Mouse (Mus musculus): ENCODE results near the gene Slc25a54.
A peak's percentile ranks its signal among the peaks of the same experiment; 100 is the strongest.

Gene Slc25a54

DNA sequence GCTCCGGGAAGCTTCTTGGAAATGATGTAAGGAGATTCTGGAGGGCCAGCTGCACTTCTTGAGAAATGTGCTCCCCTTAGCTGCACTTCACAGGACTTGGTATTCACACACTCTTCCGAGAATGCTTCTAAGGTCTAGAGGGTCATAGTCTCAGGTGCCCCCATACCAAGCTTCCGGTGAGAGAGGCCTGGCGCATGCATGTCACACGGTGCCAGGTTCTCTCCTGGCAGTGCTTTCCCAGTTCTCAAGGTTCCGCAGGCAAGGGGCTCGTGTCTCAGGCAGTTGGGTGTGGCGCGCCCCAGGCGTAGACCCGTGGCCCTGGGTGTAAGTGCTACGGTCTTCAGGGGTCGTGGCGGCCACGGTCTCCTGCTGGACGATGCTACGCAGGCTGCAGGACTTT, at the start of gene Slc25a54:
Gene Slc25a54 (plus strand): TSS at position 301 of the 400 bp plus-strand sequence.
- DNase-seq: no peak

- DNase-seq: no peak
Observed at GRCm38 (mm10) chr3:109030817-109031216, 49.5 kb upstream of the Slc25a54 start.

DNA sequence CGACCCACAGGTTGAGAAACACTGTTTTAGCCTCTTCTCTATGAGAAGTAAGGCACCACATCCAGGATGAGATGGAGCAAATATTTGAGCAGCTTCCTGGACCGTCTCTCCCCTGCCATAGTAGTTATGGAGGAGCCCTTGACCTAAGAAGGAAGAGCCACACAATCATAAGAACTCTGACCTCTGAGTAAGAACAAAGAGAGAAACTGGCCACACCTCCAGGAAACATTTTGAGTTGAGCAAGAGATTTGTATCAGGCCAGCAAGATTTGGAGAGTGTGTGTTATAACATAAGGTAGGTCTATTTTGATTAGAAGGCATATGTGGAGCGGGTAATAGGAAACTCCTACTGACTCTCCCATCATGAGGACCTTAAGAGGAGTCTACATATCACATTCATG, 48.6 kb upstream of the Slc25a54 start:
- no peak for DNase-seq

DNA sequence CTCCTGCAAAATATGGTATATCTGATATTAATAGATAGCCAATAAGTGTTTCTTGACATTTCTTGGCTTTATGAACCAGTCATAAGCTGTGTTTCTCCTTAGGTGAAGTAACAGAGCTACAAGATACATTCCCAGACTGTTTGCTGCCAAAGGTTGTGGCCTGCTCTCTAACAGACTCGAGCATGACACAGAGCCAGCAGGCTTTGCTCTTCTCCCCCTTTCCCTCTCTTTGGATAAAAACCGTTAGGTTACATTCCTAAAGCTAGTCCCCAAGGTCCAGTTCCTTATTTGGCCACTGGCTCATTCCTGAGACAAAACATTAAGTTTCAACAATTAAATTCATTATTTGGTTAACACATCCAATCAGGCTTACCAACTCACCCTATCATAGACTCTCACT, 48.0 kb upstream of the Slc25a54 start:
- no peak for DNase-seq

GRCm38 (mm10) chr3:109034411-109034810, 45.9 kb upstream of the Slc25a54 start:
- DNase-seq: no peak

DNA sequence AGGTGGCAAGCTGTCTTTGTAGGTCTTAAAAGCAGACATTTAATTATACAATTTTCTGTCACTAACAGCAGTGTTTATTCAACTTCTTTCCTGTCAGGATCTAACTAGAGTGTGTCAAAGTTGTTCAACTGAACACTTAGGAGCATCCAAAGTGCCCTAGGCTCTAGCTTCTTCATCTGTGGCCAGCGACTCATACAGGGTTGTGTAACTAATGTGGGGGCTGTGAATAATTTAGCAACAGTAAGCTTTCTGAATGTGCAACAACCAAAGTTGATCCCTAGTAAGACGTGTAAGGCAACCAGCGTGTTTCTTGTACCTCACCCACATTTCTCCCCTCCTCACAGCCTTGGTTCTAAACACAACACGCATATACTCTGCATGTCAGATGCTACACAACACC, 39.4 kb upstream of the Slc25a54 start:
- no peak for DNase-seq

DNA sequence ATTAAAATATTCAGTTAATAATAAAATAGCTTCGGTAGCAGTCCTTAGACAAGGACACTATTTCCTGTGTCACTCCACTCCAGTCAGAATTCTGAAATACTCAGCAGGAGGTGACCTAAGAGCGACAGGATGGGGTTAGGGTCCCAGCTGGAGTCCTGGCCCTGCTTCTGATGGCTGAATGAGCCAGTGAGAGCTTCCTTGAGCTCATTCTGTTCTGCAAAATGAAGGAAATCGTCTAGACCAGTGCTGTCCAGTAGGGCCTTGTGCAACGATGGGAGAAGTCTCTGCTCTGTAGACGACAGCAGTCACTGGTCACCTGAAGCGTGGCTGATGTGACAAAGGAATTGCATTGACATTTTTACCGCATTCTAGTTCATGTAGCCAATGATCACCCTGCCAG, 36.9 kb upstream of the Slc25a54 start:
- no peak for DNase-seq

DNA sequence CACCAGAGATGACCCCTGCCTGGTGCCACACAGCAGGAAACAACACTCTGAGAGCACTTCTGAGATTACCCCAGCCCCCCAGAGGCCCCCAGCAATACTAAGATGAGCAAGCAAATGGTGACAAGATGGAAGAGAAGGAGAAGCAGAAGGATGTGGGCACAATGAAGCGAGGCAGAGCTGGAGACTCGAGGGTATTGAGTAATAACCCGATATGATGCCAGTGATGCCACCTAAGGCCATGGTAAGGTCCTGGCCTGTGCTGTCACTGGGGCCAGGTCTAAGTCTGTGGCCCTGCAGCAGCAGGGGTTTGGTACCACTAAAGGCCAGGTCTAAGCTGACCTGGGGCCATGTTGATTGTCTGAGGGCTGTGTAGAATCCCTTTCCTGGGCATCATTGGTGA, 33.8 kb upstream of the Slc25a54 start:
- no peak for DNase-seq

GRCm38 (mm10) chr3:109047707-109048283, 32.5 kb upstream of the Slc25a54 start:
- DNase-seq: no peak

- no peak for DNase-seq
Observed at GRCm38 (mm10) chr3:109051056-109051945, 29.0 kb upstream of the Slc25a54 start.

DNA sequence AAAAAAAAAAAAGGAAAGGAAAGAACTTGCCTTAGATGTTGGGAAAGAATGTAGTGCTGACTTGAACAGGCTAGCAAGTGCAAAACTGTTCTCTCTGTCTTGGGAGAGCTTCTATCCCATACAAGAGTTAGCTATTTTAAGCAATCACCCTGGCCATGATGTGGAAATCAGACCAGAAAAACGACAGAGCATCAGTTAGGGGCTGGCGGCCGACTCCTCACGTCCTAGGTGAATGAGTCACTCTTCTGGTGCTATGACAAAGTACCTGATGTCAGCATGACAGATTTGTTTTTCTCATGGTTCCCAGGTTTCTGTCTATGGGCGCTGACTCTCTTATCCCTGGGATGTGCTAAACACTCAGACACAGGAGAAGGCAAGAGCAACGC, 28.3 kb upstream of the Slc25a54 start:
- DNase-seq: no peak

DNA sequence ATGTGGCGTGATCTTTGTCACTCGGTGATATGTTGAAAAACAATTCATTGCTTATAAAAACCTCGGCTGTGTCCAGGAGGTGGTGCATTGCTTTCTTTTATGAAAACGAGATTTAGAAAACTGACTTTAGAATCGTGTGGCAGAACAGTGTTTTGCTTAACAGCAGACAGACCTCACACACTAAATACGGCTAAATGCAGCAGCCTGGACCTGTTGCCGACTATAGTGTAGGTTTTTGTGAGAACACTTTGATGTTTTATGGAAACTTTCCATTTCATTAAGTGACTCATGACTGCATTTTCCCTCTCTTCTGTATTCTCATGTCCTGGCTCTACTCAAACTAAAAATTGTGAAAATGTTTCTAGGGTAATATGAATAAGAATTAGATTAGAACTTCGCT, 20.4 kb upstream of the Slc25a54 start:
- no peak for DNase-seq

DNA sequence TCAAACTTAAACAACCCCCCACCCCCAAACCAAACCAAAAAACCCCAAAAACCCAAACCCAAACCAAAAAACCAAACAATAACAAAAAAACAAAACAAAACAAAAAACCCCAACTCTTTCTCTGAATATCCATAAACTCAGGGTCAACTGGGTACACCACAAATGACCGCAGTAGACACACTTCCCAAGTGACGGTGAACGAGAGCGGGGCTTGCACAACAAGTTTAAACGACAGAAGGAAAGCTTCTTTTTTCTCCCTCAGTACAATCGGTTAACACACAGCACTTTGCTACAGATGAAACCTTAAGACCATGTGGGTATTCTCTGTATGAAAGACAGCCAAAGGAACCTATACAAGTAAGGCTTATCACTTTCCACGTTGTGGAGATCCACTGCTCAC, 17.9 kb upstream of the Slc25a54 start:
- DNase-seq: no peak

DNA sequence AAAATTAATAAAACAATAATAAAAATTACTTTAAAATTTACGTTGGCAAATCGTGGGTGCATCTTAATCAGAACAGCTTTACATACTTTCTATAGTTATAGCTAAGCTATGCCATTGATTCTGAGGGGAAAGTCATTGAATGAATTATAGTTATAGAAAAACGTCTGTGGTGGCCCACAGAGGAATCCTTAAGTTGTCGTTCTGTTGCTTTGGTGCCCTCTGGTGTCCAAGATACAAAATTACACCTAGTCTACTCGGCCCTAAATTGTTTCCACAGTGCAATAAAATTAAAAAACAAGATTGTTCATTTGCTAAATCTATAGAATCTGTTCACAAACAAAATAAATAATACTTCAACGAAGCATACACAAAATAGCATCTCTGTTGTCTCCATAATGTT, 17.3 kb upstream of the Slc25a54 start:
- peak; percentile 56 for DNase-seq

DNA sequence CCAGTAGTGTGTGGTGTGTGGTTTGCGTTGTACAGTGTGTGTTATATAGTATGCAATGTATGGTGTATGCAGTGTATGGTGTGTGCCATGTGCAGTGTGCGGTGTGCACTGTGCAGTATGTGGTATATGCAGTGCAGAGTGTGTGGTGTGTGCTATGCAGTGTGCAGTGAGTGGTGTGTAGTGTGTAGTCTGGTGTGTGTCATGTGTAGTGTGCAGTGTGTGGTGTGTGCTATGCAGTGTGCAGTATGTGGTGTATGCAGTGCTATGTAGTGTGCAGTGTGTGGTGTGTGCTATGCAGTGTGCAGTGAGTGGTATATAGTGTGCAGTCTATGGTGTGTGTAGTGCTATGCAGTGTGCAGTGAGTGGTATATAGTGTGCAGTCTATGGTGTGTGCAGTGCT, 4.1 kb downstream of the Slc25a54 start:
- no peak for DNase-seq

DNA sequence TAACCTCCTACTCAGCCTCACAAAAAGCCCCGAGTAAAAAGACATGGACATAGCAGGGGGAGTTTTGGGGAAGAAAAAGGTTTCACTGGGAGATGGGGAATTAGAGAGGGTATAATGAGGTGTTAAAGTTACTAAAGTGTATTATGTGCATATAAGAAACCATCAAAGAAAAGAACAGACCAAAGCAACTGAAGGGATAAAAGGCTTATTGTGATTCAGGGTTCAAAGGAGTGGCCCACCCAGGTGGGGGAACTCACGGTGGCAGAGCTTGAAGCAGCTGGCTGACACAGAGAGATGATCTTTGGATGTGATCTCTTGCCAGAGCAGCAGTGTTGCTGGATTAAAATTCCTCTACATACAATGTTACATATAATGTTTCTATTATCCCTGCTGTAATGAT, 8.2 kb downstream of the Slc25a54 start:
- no peak for DNase-seq

DNA sequence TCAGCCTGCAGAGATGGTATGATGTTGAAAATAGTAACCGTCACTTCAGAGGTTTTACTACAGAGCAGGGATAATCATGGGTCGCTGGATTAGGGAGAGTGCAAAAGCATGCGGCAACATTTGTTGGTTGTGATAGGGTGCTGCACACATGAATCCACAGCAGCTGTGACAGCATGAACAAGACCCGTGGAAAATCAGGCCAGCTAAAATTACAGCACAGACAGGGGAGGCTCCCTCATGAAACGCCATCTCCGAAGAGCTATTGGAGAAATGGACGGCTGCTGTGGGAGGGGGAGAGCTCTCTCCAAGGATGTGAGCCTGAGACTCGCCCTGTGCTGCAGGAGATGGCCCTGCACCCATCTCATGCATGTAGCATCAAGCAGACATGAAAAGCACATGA, 24.4 kb downstream of the Slc25a54 start:
- DNase-seq: no peak

- DNase-seq: no peak
Observed at GRCm38 (mm10) chr3:109117136-109117535, 36.9 kb downstream of the Slc25a54 start.

- no peak for DNase-seq
Observed at GRCm38 (mm10) chr3:109119562-109119961, 39.3 kb downstream of the Slc25a54 start.

GRCm38 (mm10) chr3:109119973-109120372, 39.7 kb downstream of the Slc25a54 start:
- DNase-seq: no peak

- no peak for DNase-seq
Observed at GRCm38 (mm10) chr3:109122641-109123530, 42.6 kb downstream of the Slc25a54 start, which contains the start of gene Slc25a24. Gene Slc25a24 (plus strand): TSS chr3:109123149.

DNA sequence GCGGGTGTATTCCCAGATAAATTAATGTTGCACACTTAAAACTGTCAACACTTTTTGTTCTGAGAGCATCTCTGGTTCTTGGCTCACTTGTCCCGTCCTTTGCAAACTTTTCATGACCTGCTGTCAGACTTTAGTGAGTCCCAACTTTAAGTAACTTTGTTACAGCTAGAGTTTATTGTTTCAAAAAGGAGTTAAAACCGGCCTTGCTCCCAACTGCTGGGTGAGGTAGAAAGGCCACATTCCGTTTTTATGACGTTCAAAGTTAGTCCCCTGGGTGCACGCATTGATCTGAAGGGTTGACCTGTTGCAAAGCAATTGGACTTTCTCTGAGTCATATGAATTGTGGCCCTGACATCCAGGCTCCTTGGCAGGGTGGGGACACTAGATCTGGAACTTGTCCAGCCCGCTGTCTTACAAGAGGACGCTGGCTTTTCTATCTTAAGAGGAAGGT, 43.3 kb downstream of the Slc25a54 start:
- DNase-seq: no peak

- no peak for DNase-seq
Observed at GRCm38 (mm10) chr3:109124091-109124490, 43.8 kb downstream of the Slc25a54 start.
